Mouse (Mus musculus): Measurements from ENCODE around the gene Cavin2. TPM values are rescaled to one million over a fixed set of nuclear protein-coding genes. Genes with fewer than 3 reads are reported as not detected.

The Cavin2 gene
- polyA plus RNA-seq (2015; fragmentation: Nextera tagmentation; extraction: Ambion mirVana) = 19.6 and 26.1 TPM in 2 replicates

GRCm38 (mm10) chr1:51288755-51289619 lies at the start of gene Cavin2:
Gene Cavin2, plus strand, starts transcription at chr1:51289126.

Other genes starting within 250 kb of the Cavin2 start
- gene Nabp1, start 189.3 kb downstream of the Cavin2 start, polyA plus RNA-seq (2015; fragmentation: Nextera tagmentation; extraction: Ambion mirVana) = 13.2 and 14.9 TPM in 2 replicates